14 mouse cellular contexts compared by ENCODE assay signal in the genomic region with DNA sequence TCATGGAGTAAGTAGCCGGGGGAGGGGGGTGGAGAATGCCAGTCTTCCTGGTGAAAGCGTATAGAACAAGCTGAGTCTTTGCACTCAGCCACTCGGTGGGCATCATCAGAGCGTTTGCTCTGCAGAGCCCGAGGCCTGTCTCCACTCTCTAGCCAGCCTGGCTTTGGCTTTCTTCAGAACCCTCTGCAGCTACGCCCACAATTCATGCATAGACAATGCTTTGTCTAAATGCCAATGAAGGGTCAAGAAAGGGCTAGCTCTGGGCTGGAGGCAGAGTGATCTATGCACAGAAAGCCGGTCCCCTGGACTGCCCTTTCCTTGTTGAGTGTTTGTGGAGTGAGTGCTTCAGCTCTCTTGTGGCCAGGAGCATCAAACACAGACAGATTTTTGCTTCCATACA. TPM values are rescaled to one million over a fixed set of nuclear protein-coding genes. Genes with fewer than 3 reads are reported as not detected.
DNase-seq lines count a peak whose midpoint lies in the region; ATAC-seq and TF ChIP-seq lines count a peak whose summit lies in the region.
"Had no signal": no experiment of that assay in that cellular context is flagged by ENCODE, and none has a peak within 500 bp of the region (broad histone marks: within the 10 kb centered on the region; RNA-seq: fewer than 3 reads in every experiment).

No protein-coding gene starts in this region.

- no peak for TF ChIP-seq CTCF in lung, embryonic 14.5 days (IDR thresholded peaks at IDR 0.05; ENCODE audit: low read depth)
- no peak for TF ChIP-seq CTCF in lung, postnatal 0 days (IDR thresholded peaks at IDR 0.05)
- no peak for TF ChIP-seq CTCF in brain, embryonic 14.5 days (IDR thresholded peaks at IDR 0.05; ENCODE audit: borderline replicate concordance, extremely low read depth, insufficient read depth, insufficient read length)

- intact Hi-C loops in heart, postnatal 25 days (cut with DNase I): no loop called here

- TF ChIP-seq EP300 in lung, postnatal 0 days (IDR thresholded peaks at IDR 0.05): no peak

- H3K4me3 ChIP-seq in lung, embryonic 14.5 days (ENCODE audit: low read depth, low read length): no peak overlapping the region
- H3K4me3 ChIP-seq in lung, postnatal 0 days (ENCODE audit: low read depth, low read length): no peak overlapping the region
- H3K4me3 ChIP-seq in kidney, embryonic 15.5 days (replicated peaks): no peak overlapping the region
- H3K4me3 ChIP-seq: erythroblast, embryonic 14.5 days; limb, embryonic 13.5 days had no signal

- no peak overlapping the region for H3K4me2 ChIP-seq in lung, embryonic 14.5 days
- H3K4me2 ChIP-seq in lung, postnatal 0 days (replicated peaks; ENCODE audit: low read depth, low read length): no peak overlapping the region
- no peak overlapping the region for H3K4me2 ChIP-seq in kidney, embryonic 15.5 days
- H3K4me2 ChIP-seq: heart, embryonic 11.5 days; limb, embryonic 13.5 days had no signal

- no peak overlapping the region for H3K9ac ChIP-seq in lung, embryonic 14.5 days
- no peak overlapping the region for H3K9ac ChIP-seq in lung, postnatal 0 days (replicated peaks; ENCODE audit: low read depth)
- no peak overlapping the region for H3K9ac ChIP-seq in kidney, embryonic 15.5 days
- H3K9ac ChIP-seq: limb, embryonic 13.5 days had no signal

- no peak overlapping the region for H3K27ac ChIP-seq in lung, embryonic 14.5 days (ENCODE audit: low read depth)
- no peak overlapping the region for H3K27ac ChIP-seq in lung, postnatal 0 days (ENCODE audit: low read length)
- H3K27ac ChIP-seq in kidney, embryonic 15.5 days: peak overlapping the region; percentile 90
- H3K27ac ChIP-seq: limb, embryonic 13.5 days had no signal

- no peaks in the 10 kb centered on the region for H3K36me3 ChIP-seq in lung, embryonic 14.5 days (ENCODE audit: insufficient read depth)
- H3K36me3 ChIP-seq in lung, postnatal 0 days (ENCODE audit: insufficient read depth, low read length): no peaks in the 10 kb centered on the region
- H3K36me3 ChIP-seq in kidney, embryonic 15.5 days: no peaks in the 10 kb centered on the region
- H3K36me3 ChIP-seq: G1E; limb, embryonic 13.5 days had no signal

- no peak for TF ChIP-seq POLR2A in brain, embryonic 14.5 days (IDR thresholded peaks at IDR 0.05; ENCODE audit: borderline replicate concordance, extremely low read depth, insufficient read depth, insufficient read length, poor library complexity, severe bottlenecking)

- peak; percentile 16 for DNase-seq in lung, embryonic 14.5 days
- no peak for DNase-seq in lung, postnatal 0 days (ENCODE audit: low spot score)
- peak; percentile 7 for DNase-seq in brain, embryonic 14.5 days (ENCODE audit: low read depth)
- DNase-seq in retina, embryonic 14.5 days (ENCODE audit: low spot score): peak; percentile 27
- no peak for DNase-seq in heart, postnatal 25 days (ENCODE audit: low spot score)
- DNase-seq: adrenal gland, adult 8-10 months; cerebellum, adult 11-12 months; right cerebral cortex, postnatal 25 days had no signal

- H3K9me3 ChIP-seq in lung, embryonic 14.5 days (ENCODE audit: low read depth, low read length): no peaks in the 10 kb centered on the region
- H3K9me3 ChIP-seq in lung, postnatal 0 days (ENCODE audit: low read length): no peaks in the 10 kb centered on the region
- H3K9me3 ChIP-seq in kidney, embryonic 15.5 days (replicated peaks): no peaks in the 10 kb centered on the region
- H3K9me3 ChIP-seq: limb, embryonic 13.5 days had no signal

- ATAC-seq in lung, embryonic 14.5 days (ENCODE audit: insufficient read depth): no peak
- ATAC-seq in lung, postnatal 0 days: no peak
- no peak for ATAC-seq in kidney, embryonic 15.5 days (replicated peaks; ENCODE audit: low FRiP score)
- ATAC-seq in inflammation-experienced regulatory T-cells, adult 6 months: no peak

- peaks cover 3% of the 10 kb centered on the region; the same call in 1 of the 2 replicates for H3K4me1 ChIP-seq in lung, embryonic 14.5 days (ENCODE audit: insufficient read depth)
- no peaks in the 10 kb centered on the region for H3K4me1 ChIP-seq in lung, postnatal 0 days (ENCODE audit: insufficient read depth, low read depth, low read length)
- H3K4me1 ChIP-seq in kidney, embryonic 15.5 days: peaks cover 26% of the 10 kb centered on the region

- no peaks in the 10 kb centered on the region for H3K27me3 ChIP-seq in lung, embryonic 14.5 days (ENCODE audit: insufficient read depth, low read length)
- no peaks in the 10 kb centered on the region for H3K27me3 ChIP-seq in lung, postnatal 0 days (replicated peaks; ENCODE audit: insufficient read depth, low read length)
- H3K27me3 ChIP-seq in kidney, embryonic 15.5 days: no peaks in the 10 kb centered on the region
- H3K27me3 ChIP-seq: limb, embryonic 13.5 days had no signal

- WGBS in lung, embryonic 14.5 days: 62% methylated on average over 7 of the region's 7 CpGs
- WGBS in lung, postnatal 0 days: 51% methylated on average over 7 of the region's 7 CpGs
- WGBS in kidney, embryonic 15.5 days: 69% methylated on average over 7 of the region's 7 CpGs

RNA-seq across cellular contexts. Expression of gene Retreg1, which starts 34.8 kb away (rescaled TPM):
- polyA plus RNA-seq in lung, embryonic 14.5 days (2014; fragmentation: Nextera tagmentation; extraction: Ambion mirVana): 5.0 and 6.0 TPM in 2 replicates
- 36.2 and 36.8 TPM in 2 replicates for polyA plus RNA-seq in lung, postnatal 0 days (2015; fragmentation: Nextera tagmentation; extraction: Ambion mirVana)
- 5.2 and 8.9 TPM in 2 replicates for polyA plus RNA-seq in brain, embryonic 14.5 days (2012; rRNA removed)
- polyA plus RNA-seq in kidney, embryonic 15.5 days (2015; fragmentation: Nextera tagmentation; extraction: Ambion mirVana): 15.9 and 16.1 TPM in 2 replicates
- polyA plus RNA-seq in inflammation-experienced regulatory T-cells, adult 6 months (2017; shearing (Covaris generic)): 10 to 100 TPM; 53.0 to 73.2 (median 58.3) TPM
- 100 to 1,000 TPM; 206 to 227 TPM for total RNA-seq in heart, postnatal 25 days (2021)
- polyA plus RNA-seq: erythroblast, embryonic 14.5 days; G1E had no signal

Comparison
In these comparisons a context has a peak if more than half of its experiments do, and no peak if none do; other contexts are left out.
1. DNase-seq: peak in lung, embryonic 14.5 days (single experiment), brain, embryonic 14.5 days (single experiment) and retina, embryonic 14.5 days (single experiment); none in lung, postnatal 0 days (single experiment) and heart, postnatal 25 days (single experiment).